In the genomic region with DNA sequence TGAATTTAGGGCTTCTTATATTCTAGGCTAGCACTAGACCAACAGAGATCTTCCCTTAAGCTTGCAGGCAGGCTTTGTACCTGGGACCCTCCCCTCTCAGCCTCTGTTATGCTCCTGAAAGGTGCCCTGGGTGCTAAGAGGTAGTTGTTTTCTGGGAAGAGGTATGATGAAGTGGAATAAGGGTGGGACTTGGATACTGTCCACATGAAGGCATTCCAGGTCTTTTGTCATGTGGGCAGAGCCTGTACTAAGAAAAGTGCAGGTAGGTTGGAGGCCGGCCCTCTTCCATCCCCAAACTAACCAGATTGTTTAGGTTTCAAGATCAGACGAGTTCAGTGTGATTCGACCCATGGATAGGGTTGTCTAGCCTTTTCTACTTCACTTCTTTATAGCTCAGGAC, we compare ENCODE assay signal across 20 mouse cellular contexts.
"Had no signal": no experiment of that assay in that cellular context is flagged by ENCODE, and none has a peak within 500 bp of the region (broad histone marks: within the 10 kb centered on the region; RNA-seq: fewer than 3 reads in every experiment).

No protein-coding gene starts in this region.

- H3K36me3 ChIP-seq: intestine, embryonic 15.5 days; kidney, embryonic 15.5 days; limb, embryonic 10.5 days; limb, embryonic 13.5 days; liver, embryonic 13.5 days; midbrain, embryonic 10.5 days; midbrain, embryonic 13.5 days; stomach, embryonic 15.5 days had no signal

- H3K9me3 ChIP-seq: intestine, embryonic 15.5 days; kidney, embryonic 15.5 days; limb, embryonic 10.5 days; limb, embryonic 13.5 days; liver, embryonic 13.5 days; megakaryocyte, embryonic 14.5 days; midbrain, embryonic 10.5 days; stomach, embryonic 15.5 days had no signal

- H3K27me3 ChIP-seq: intestine, embryonic 15.5 days; kidney, embryonic 15.5 days; limb, embryonic 13.5 days; liver, embryonic 13.5 days; megakaryocyte, embryonic 14.5 days; midbrain, embryonic 13.5 days; stomach, embryonic 15.5 days had no signal

- H3K27ac ChIP-seq: intestine, embryonic 15.5 days; kidney, embryonic 15.5 days; limb, embryonic 10.5 days; limb, embryonic 13.5 days; liver, embryonic 13.5 days; midbrain, embryonic 10.5 days; midbrain, embryonic 13.5 days; stomach, embryonic 15.5 days had no signal

- H3K4me2 ChIP-seq: intestine, embryonic 15.5 days; kidney, embryonic 15.5 days; limb, embryonic 13.5 days; liver, embryonic 13.5 days; lung, embryonic 14.5 days; midbrain, embryonic 13.5 days; stomach, embryonic 15.5 days had no signal

- H3K4me3 ChIP-seq: intestine, embryonic 15.5 days; kidney, embryonic 15.5 days; limb, embryonic 10.5 days; limb, embryonic 13.5 days; liver, embryonic 13.5 days; megakaryocyte, embryonic 14.5 days; midbrain, embryonic 10.5 days; midbrain, embryonic 13.5 days; myocyte; stomach, embryonic 15.5 days had no signal

- H3K9ac ChIP-seq: intestine, embryonic 15.5 days; kidney, embryonic 15.5 days; limb, embryonic 13.5 days; liver, embryonic 13.5 days; lung, embryonic 14.5 days; midbrain, embryonic 13.5 days; stomach, embryonic 15.5 days had no signal

- DNase-seq: kidney, adult 11 months; kidney, adult 8-10 months; kidney, postnatal 10 days; kidney, postnatal 36 days; liver; liver, embryonic 13.5 days; lung, embryonic 14.5 days; right cerebral cortex, postnatal 4 days; spleen, adult 18-20 months; thymus, adult 18-20 months had no signal

- ATAC-seq: midbrain, embryonic 13.5 days; midbrain, embryonic 16.5 days had no signal

- H3K4me1 ChIP-seq: intestine, embryonic 15.5 days; kidney, embryonic 15.5 days; limb, embryonic 13.5 days; midbrain, embryonic 13.5 days; stomach, embryonic 15.5 days had no signal
